In the genomic region with DNA sequence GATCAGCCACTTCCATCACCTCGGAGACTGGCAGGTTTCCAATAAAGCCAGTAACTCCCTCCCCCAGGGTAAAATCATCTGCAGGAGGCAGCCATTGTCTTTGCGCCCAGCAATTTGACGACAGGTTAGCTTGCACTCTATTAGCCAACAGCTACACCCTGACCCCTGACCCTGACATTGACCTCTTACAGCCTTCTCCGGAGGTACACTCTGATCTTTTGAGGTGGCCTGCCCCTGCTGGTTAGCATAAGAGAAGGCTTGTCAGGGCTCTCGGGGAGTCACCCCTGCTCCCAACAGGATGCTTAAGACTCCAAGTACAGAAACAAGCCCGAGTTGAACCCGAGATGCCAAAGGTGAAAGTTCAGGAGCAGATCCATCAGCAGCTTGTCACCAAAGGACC, we compare ENCODE assay signal across 24 mouse cellular contexts.
DNase-seq lines count a peak whose midpoint lies in the region; ATAC-seq lines count a peak whose summit lies in the region.
"Had no signal": no experiment of that assay in that cellular context is flagged by ENCODE, and none has a peak within 500 bp of the region (broad histone marks: within the 10 kb centered on the region; RNA-seq: fewer than 3 reads in every experiment).

No protein-coding gene starts in this region.

- H3K4me1 ChIP-seq in midbrain, embryonic 11.5 days (ENCODE audit: control insufficient read depth, insufficient read depth, low read length), result no peaks in the 10 kb centered on the region
- no peaks in the 10 kb centered on the region for H3K4me1 ChIP-seq in midbrain, embryonic 14.5 days (ENCODE audit: control insufficient read depth, insufficient read depth, low read length)
- no peaks in the 10 kb centered on the region for H3K4me1 ChIP-seq in neural tube, embryonic 11.5 days (ENCODE audit: control insufficient read depth, insufficient read depth, low read length)
- H3K4me1 ChIP-seq: liver, embryonic 12.5 days had no signal

- no peak overlapping the region for H3K27ac ChIP-seq in midbrain, embryonic 11.5 days (ENCODE audit: low read depth, low read length)
- H3K27ac ChIP-seq in midbrain, embryonic 14.5 days (replicated peaks; ENCODE audit: low read depth, low read length), result no peak overlapping the region
- no peak overlapping the region for H3K27ac ChIP-seq in neural tube, embryonic 11.5 days (ENCODE audit: low read depth, low read length)
- H3K27ac ChIP-seq: embryonic facial prominence, embryonic 12.5 days; hindbrain, embryonic 13.5 days; kidney, postnatal 0 days; liver, embryonic 12.5 days had no signal

- H3K27me3 ChIP-seq in midbrain, embryonic 11.5 days (ENCODE audit: control insufficient read depth, insufficient read depth, low read length), result no peaks in the 10 kb centered on the region
- H3K27me3 ChIP-seq in midbrain, embryonic 14.5 days (ENCODE audit: control insufficient read depth, insufficient read depth, low read length), result no peaks in the 10 kb centered on the region
- no peaks in the 10 kb centered on the region for H3K27me3 ChIP-seq in neural tube, embryonic 11.5 days (ENCODE audit: control insufficient read depth, insufficient read depth, low read length)
- H3K27me3 ChIP-seq: embryonic facial prominence, embryonic 12.5 days; heart, embryonic 12.5 days; liver, embryonic 12.5 days had no signal

- no peak overlapping the region for H3K4me2 ChIP-seq in midbrain, embryonic 11.5 days
- H3K4me2 ChIP-seq in midbrain, embryonic 14.5 days (ENCODE audit: low read length), result no peak overlapping the region
- H3K4me2 ChIP-seq in neural tube, embryonic 11.5 days (ENCODE audit: low read depth), result no peak overlapping the region
- H3K4me2 ChIP-seq: embryonic facial prominence, embryonic 12.5 days; heart, embryonic 12.5 days; hindbrain, embryonic 13.5 days; liver, embryonic 12.5 days had no signal

- no peak for ATAC-seq in midbrain, embryonic 11.5 days (ENCODE audit: low FRiP score)
- no peak for ATAC-seq in midbrain, embryonic 14.5 days (ENCODE audit: low FRiP score, low TSS enrichment)
- ATAC-seq in neural tube, embryonic 11.5 days (ENCODE audit: insufficient read depth, low FRiP score, low TSS enrichment), result no peak
- ATAC-seq: activated CD4-positive, CD25-positive, alpha-beta regulatory T cell, adult 4 months; inflammation-experienced regulatory T-cells, adult 6 months; liver, embryonic 12.5 days had no signal

- no peaks in the 10 kb centered on the region for H3K36me3 ChIP-seq in midbrain, embryonic 11.5 days (ENCODE audit: control insufficient read depth, insufficient read depth, low read length)
- H3K36me3 ChIP-seq in midbrain, embryonic 14.5 days (ENCODE audit: control insufficient read depth, insufficient read depth, low read length), result no peaks in the 10 kb centered on the region
- no peaks in the 10 kb centered on the region for H3K36me3 ChIP-seq in neural tube, embryonic 11.5 days (ENCODE audit: control insufficient read depth, insufficient read depth, low read length)
- H3K36me3 ChIP-seq: embryonic facial prominence, embryonic 12.5 days; heart, embryonic 12.5 days; hindbrain, embryonic 13.5 days; liver, embryonic 12.5 days had no signal

- no peaks in the 10 kb centered on the region for H3K9me3 ChIP-seq in midbrain, embryonic 11.5 days (ENCODE audit: control insufficient read depth, low read length)
- H3K9me3 ChIP-seq in midbrain, embryonic 14.5 days (ENCODE audit: control insufficient read depth, low read length), result no peaks in the 10 kb centered on the region
- no peaks in the 10 kb centered on the region for H3K9me3 ChIP-seq in neural tube, embryonic 11.5 days (ENCODE audit: control insufficient read depth, low read length)
- H3K9me3 ChIP-seq: embryonic facial prominence, embryonic 12.5 days; heart, embryonic 12.5 days; hindbrain, embryonic 13.5 days; liver, embryonic 12.5 days had no signal

- intact Hi-C loops in left cerebral cortex, postnatal 4 days (cut with DNase I), result no loop called here

- no peak overlapping the region for H3K9ac ChIP-seq in midbrain, embryonic 11.5 days (ENCODE audit: low read length)
- H3K9ac ChIP-seq in midbrain, embryonic 14.5 days (replicated peaks; ENCODE audit: low read length), result no peak overlapping the region
- no peak overlapping the region for H3K9ac ChIP-seq in neural tube, embryonic 11.5 days (ENCODE audit: low read length)
- H3K9ac ChIP-seq: embryonic facial prominence, embryonic 12.5 days; heart, embryonic 12.5 days; hindbrain, embryonic 13.5 days; liver, embryonic 12.5 days had no signal

- no peak overlapping the region for H3K4me3 ChIP-seq in midbrain, embryonic 11.5 days (ENCODE audit: low read depth, low read length)
- H3K4me3 ChIP-seq in midbrain, embryonic 14.5 days (replicated peaks; ENCODE audit: low read depth, low read length), result no peak overlapping the region
- no peak overlapping the region for H3K4me3 ChIP-seq in neural tube, embryonic 11.5 days (ENCODE audit: low read depth, low read length)
- H3K4me3 ChIP-seq: embryonic facial prominence, embryonic 12.5 days; heart, embryonic 12.5 days; hindbrain, embryonic 13.5 days; liver, embryonic 12.5 days had no signal

- 12% methylated on average over 7 of the region's 7 CpGs for WGBS in midbrain, embryonic 11.5 days
- WGBS in midbrain, embryonic 14.5 days, result 27% methylated on average over 7 of the region's 7 CpGs
- 18% methylated on average over 7 of the region's 7 CpGs for WGBS in neural tube, embryonic 11.5 days

- peak; percentile 81 for DNase-seq in heart, adult 11 months
- DNase-seq in heart, adult 9 months (ENCODE audit: low spot score in 2 of 2), result no peak
- DNase-seq in midbrain, embryonic 11.5 days (ENCODE audit: low spot score, missing footprints), result peak; percentile 85
- DNase-seq in midbrain, embryonic 14.5 days, result no peak
- DNase-seq in embryo, embryonic 11 days, result peak; percentile 57
- DNase-seq in neural tube, embryonic 11.5 days (ENCODE audit: low spot score), result peak; percentile 19
- no peak for DNase-seq in frontal cortex, postnatal 14 days (ENCODE audit: low spot score in 2 of 2)
- no peak for DNase-seq in left cerebral cortex, postnatal 4 days
- DNase-seq: adrenal gland, adult 8-10 months; cerebellum, adult 8-10 months; cerebellum, postnatal 36 days; heart, postnatal 10 days; kidney, adult 18-20 months; layer of hippocampus, adult 9-11 months; lung, adult 18-20 months; lung, postnatal 14 days; right cerebral cortex, postnatal 14 days had no signal

Comparison
In these comparisons a context has a peak if more than half of its experiments do, and no peak if none do; other contexts are left out.
1. DNase-seq: peak in heart, adult 11 months (single experiment), midbrain, embryonic 11.5 days (single experiment), embryo, embryonic 11 days (single experiment) and neural tube, embryonic 11.5 days (single experiment); none in heart, adult 9 months (0 of 2), midbrain, embryonic 14.5 days (single experiment), frontal cortex, postnatal 14 days (0 of 2) and left cerebral cortex, postnatal 4 days (single experiment).